Mouse (Mus musculus) MEL (cell line): ENCODE data around the gene Pcbp2. TPM values are rescaled to one million over a fixed set of nuclear protein-coding genes. Genes with fewer than 3 reads are reported as not detected.

Experiments used
- DNase-seq: peaks from one replicate; pipeline ENCODE4 v3.0.0; 2011; ENCODE audit warnings: low read depth, low spot score
- H3K27ac ChIP-seq: 2 replicates; pipeline ENCODE4 v1.5.1; 2012; ENCODE audit warnings: low read depth, mild to moderate bottlenecking, control low read depth, low read length, moderate library complexity; ENCODE audit not compliant: control insufficient read depth
- H3K27me3 ChIP-seq, 2 experiments: fragments of 150-350 bp in 1 of 2; sonication (generic) in 1 of 2; 2 replicates each; pipeline ENCODE4 v1.6.1; 2012; ENCODE audit warnings: low read length in 2 of 2, mild to moderate bottlenecking in 2 of 2, improper control_type of control experiment in 1 of 2, moderate library complexity in 1 of 2; ENCODE audit not compliant: insufficient read depth in 2 of 2, control insufficient read depth in 1 of 2
- H3K36me3 ChIP-seq, 2 experiments: 2 replicates each; pipeline ENCODE4 v1.6.1; 2012 to 2014; ENCODE audit warnings: low read length in 2 of 2, improper control_type of control experiment in 1 of 2, inconsistent platforms in 1 of 2, mild to moderate bottlenecking in 1 of 2; ENCODE audit not compliant: insufficient read depth in 2 of 2, control insufficient read depth in 1 of 2
- H3K4me1 ChIP-seq, 2 experiments: fragments of 150-350 bp in 1 of 2; sonication (generic) in 1 of 2; 2 replicates each; pipeline ENCODE4 v1.6.1; 2012; ENCODE audit warnings: low read length in 2 of 2, improper control_type of control experiment in 1 of 2, mild to moderate bottlenecking in 1 of 2; ENCODE audit not compliant: insufficient read depth in 2 of 2, control insufficient read depth in 1 of 2
- H3K4me3 ChIP-seq, 2 experiments: fragments of 150-350 bp in 1 of 2; sonication (generic) in 1 of 2; 2 replicates each; pipeline ENCODE4 v1.5.1; 2012; ENCODE audit warnings: low read depth in 2 of 2, low read length in 2 of 2, mild to moderate bottlenecking in 2 of 2, moderate library complexity in 2 of 2, control low read depth in 1 of 2, improper control_type of control experiment in 1 of 2; ENCODE audit not compliant: control insufficient read depth in 1 of 2, insufficient read depth in 1 of 2
- H3K79me2 ChIP-seq: 2 replicates; pipeline ENCODE4 v1.6.1; 2012; ENCODE audit warnings: mild to moderate bottlenecking, low read length, moderate library complexity; ENCODE audit not compliant: control insufficient read depth, poor library complexity, insufficient read depth
- H3K9ac ChIP-seq: 2 replicates; pipeline ENCODE4 v1.6.1; 2012; ENCODE audit warnings: low read depth, mild to moderate bottlenecking, control low read depth, low read length, moderate library complexity; ENCODE audit not compliant: control insufficient read depth, poor library complexity, severe bottlenecking
- H3K9me3 ChIP-seq: fragments of 150-350 bp; sonication (generic); replicated peaks from 2 replicates; pipeline ENCODE4 v1.6.1; 2012; ENCODE audit warnings: mild to moderate bottlenecking, low read length, improper control_type of control experiment, moderate library complexity; ENCODE audit not compliant: insufficient read depth
- CHD1 ChIP-seq: IDR thresholded peaks from 2 replicates; pipeline ENCODE4 v1.6.1; 2012; ENCODE audit warnings: low read depth, mild to moderate bottlenecking, inconsistent platforms, low read length, improper control_type of control experiment
- ETS1 ChIP-seq: IDR thresholded peaks from 2 replicates; pipeline ENCODE4 v1.6.1; 2012; ENCODE audit warnings: low read depth, mild to moderate bottlenecking, inconsistent platforms, low read length, improper control_type of control experiment, moderate library complexity
- JUND ChIP-seq: IDR thresholded peaks from 2 replicates; pipeline ENCODE4 v1.6.1; 2011; ENCODE audit warnings: low read depth, mild to moderate bottlenecking, improper control_type of control experiment, low read length
- MAFK ChIP-seq: IDR thresholded peaks from 2 replicates; pipeline ENCODE4 v1.6.1; 2011; ENCODE audit warnings: low read depth, mild to moderate bottlenecking, low read length, improper control_type of control experiment, borderline replicate concordance
- MEF2A ChIP-seq: IDR thresholded peaks from 2 replicates; pipeline ENCODE4 v1.6.1; 2014; ENCODE audit warnings: low read depth, mild to moderate bottlenecking, inconsistent platforms, low read length, improper control_type of control experiment; ENCODE audit not compliant: poor library complexity, insufficient replicate concordance, severe bottlenecking; ENCODE audit errors: extremely low read depth
- MXI1 ChIP-seq: IDR thresholded peaks from 2 replicates; pipeline ENCODE4 v1.6.1; 2011; ENCODE audit warnings: mild to moderate bottlenecking, low read depth, low read length, improper control_type of control experiment
- POLR2A ChIP-seq, 2 experiments: IDR thresholded peaks; 2 replicates each; pipeline ENCODE4 v1.6.1; 2011 to 2012; ENCODE audit warnings: low read length in 2 of 2, mild to moderate bottlenecking in 2 of 2, control low read depth in 1 of 2, improper control_type of control experiment in 1 of 2, low read depth in 1 of 2, moderate library complexity in 1 of 2; ENCODE audit not compliant: control insufficient read depth in 1 of 2, insufficient read depth in 1 of 2, poor library complexity in 1 of 2
- ZNF384 ChIP-seq: IDR thresholded peaks from 2 replicates; pipeline ENCODE4 v1.6.1; 2012; ENCODE audit warnings: low read depth, mild to moderate bottlenecking, inconsistent platforms, low read length, improper control_type of control experiment
- polyA plus RNA-seq, 2 experiments: library from polyadenylated mRNA; stranded (reverse) in 1 of 2; unstranded in 1 of 2; fragments of >175 nt in 1 of 2; fragments of >200 nt in 1 of 2; gene quantifications; 2 replicates each; pipeline versions ENCODE4 v1.2.1 to v1.2.4; 2012; ENCODE audit warnings: low replicate concordance in 2 of 2, low read depth in 1 of 2; ENCODE audit not compliant: insufficient read length in 2 of 2, insufficient read depth in 1 of 2, missing spikeins in 1 of 2
- total RNA-seq: library from RNA; depleted of rRNA; stranded (reverse); fragments of 300-350 nt; gene quantifications from 2 replicates; pipeline ENCODE4 v1.2.3, GENCODE M21; 2012; rRNA removed

The Pcbp2 gene
- total and polyA plus RNA-seq, 3 experiments = 359 to 2,091 (median 977) TPM

DNA sequence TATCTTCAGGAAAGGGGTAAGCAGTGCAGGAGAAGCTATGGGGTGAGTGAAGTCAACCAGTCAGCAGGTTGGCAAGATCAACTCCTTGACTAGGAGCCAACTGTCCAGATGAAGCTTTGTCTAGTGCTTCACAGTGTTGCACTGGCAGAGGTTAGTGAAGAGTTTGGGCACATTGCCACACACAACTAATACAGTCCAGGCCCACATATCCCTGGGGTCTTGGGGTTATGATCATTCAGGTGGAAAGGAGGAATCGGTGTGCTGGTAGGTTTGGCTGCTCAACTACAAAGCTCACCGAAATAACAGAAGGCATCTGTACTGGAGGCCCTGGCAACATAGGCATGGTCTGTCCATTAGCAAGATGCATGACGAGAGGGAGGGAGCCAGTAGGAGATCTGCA lies 77.1 kb downstream of the Pcbp2 start:
- TF ChIP-seq ZNF384 (no peak), POLR2A (IDR thresholded peaks at IDR 0.05; ENCODE audit: control insufficient read depth in 1 of 2, insufficient read depth in 1 of 2, low read depth in 1 of 2, low read length in 2 of 2, poor library complexity in 1 of 2) (no peak), MAFK (no peak), ETS1 (no peak), MEF2A (no peak), JUND (no peak), MXI1 (no peak), CHD1 (no peak)
- H3K9ac ChIP-seq = no peak overlapping the region
- DNase-seq = no peak
- H3K36me3 ChIP-seq = peaks cover 0 to 32% of the 10 kb centered on the region in 2 experiments; a peak in 2 of 4 replicates
- no peaks in the 10 kb centered on the region for H3K27me3 ChIP-seq
- no peaks in the 10 kb centered on the region for H3K9me3 ChIP-seq
- H3K4me3 ChIP-seq = no peak overlapping the region
- H3K27ac ChIP-seq = no peak overlapping the region
- no peaks in the 10 kb centered on the region for H3K4me1 ChIP-seq
- no peaks in the 10 kb centered on the region for H3K79me2 ChIP-seq

Other genes with a start within 250 kb of the Pcbp2 start
- gene Itgb7, start 238.6 kb upstream of the Pcbp2 start, total RNA-seq = 7.4 TPM in 2 replicates
- 10 to 100 TPM in 1 of 2 experiments, not detected in 1; 15.2 TPM for gene Itgb7, start 238.6 kb upstream of the Pcbp2 start, polyA plus RNA-seq
- 0.39 and 0.59 TPM in 2 replicates for gene Rarg, start 213.0 kb upstream of the Pcbp2 start, total RNA-seq
- gene Rarg, start 213.0 kb upstream of the Pcbp2 start, polyA plus RNA-seq = 1 to 10 TPM in 1 of 2 experiments, not detected in 1; 5.8 TPM
- not detected in 2 replicates for gene Gm9918, start 200.0 kb upstream of the Pcbp2 start, total RNA-seq
- under 1 TPM in 1 of 2 experiments, not detected in 1; 0.04 TPM for gene Gm9918, start 200.0 kb upstream of the Pcbp2 start, polyA plus RNA-seq
- 49.7 and 56.3 TPM in 2 replicates for gene Mfsd5, start 191.1 kb upstream of the Pcbp2 start, total RNA-seq
- gene Mfsd5, start 191.1 kb upstream of the Pcbp2 start, polyA plus RNA-seq = 100 to 1,000 TPM in 1 of 2 experiments, 10 to 100 TPM in 1; 83.6 to 115 TPM
- gene Espl1, start 174.3 kb upstream of the Pcbp2 start, total RNA-seq = 49.8 and 52.5 TPM in 2 replicates
- 100 to 1,000 TPM in 1 of 2 experiments, 10 to 100 TPM in 1; 94.1 to 142 TPM for gene Espl1, start 174.3 kb upstream of the Pcbp2 start, polyA plus RNA-seq
- 290 and 302 TPM in 2 replicates for gene Pfdn5, start 144.4 kb upstream of the Pcbp2 start, total RNA-seq
- 1,000 to 10,000 TPM in 1 of 2 experiments, 100 to 1,000 TPM in 1; 465 to 7,439 TPM for gene Pfdn5, start 144.4 kb upstream of the Pcbp2 start, polyA plus RNA-seq
- 126 and 140 TPM in 2 replicates for gene Myg1, start 138.8 kb upstream of the Pcbp2 start, total RNA-seq
- gene Myg1, start 138.8 kb upstream of the Pcbp2 start, polyA plus RNA-seq = 100 to 1,000 TPM; 135 to 292 TPM
- gene Aaas, start 119.8 kb upstream of the Pcbp2 start, total RNA-seq = 48.7 and 61.5 TPM in 2 replicates
- 100 to 1,000 TPM in 1 of 2 experiments, not detected in 1; 205 TPM for gene Aaas, start 119.8 kb upstream of the Pcbp2 start, polyA plus RNA-seq
- not detected in 2 replicates for gene Sp7, start 103.4 kb upstream of the Pcbp2 start, total RNA-seq
- not detected for gene Sp7, start 103.4 kb upstream of the Pcbp2 start, polyA plus RNA-seq
- gene Sp1, start 64.4 kb upstream of the Pcbp2 start, total RNA-seq = 16.3 and 22.0 TPM in 2 replicates
- gene Sp1, start 64.4 kb upstream of the Pcbp2 start, polyA plus RNA-seq = 10 to 100 TPM; 47.2 to 92.3 TPM
- 6.9 and 8.0 TPM in 2 replicates for gene Amhr2, start 25.2 kb upstream of the Pcbp2 start, total RNA-seq
- 10 to 100 TPM in 1 of 2 experiments, not detected in 1; 22.7 TPM for gene Amhr2, start 25.2 kb upstream of the Pcbp2 start, polyA plus RNA-seq
- 15.2 and 17.3 TPM in 2 replicates for gene Prr13, start 11.5 kb upstream of the Pcbp2 start, total RNA-seq
- 10 to 100 TPM in 1 of 2 experiments, not detected in 1; 73.3 TPM for gene Prr13, start 11.5 kb upstream of the Pcbp2 start, polyA plus RNA-seq
- gene Gm10337, start 33.2 kb downstream of the Pcbp2 start, total RNA-seq = not detected in 2 replicates
- not detected for gene Gm10337, start 33.2 kb downstream of the Pcbp2 start, polyA plus RNA-seq
- gene Map3k12, start 46.5 kb downstream of the Pcbp2 start, total RNA-seq = 1.7 and 2.0 TPM in 2 replicates
- 1 to 10 TPM in 1 of 2 experiments, not detected in 1; 2.8 TPM for gene Map3k12, start 46.5 kb downstream of the Pcbp2 start, polyA plus RNA-seq
- gene Tarbp2, start 47.7 kb downstream of the Pcbp2 start, total RNA-seq = 135 and 155 TPM in 2 replicates
- 100 to 1,000 TPM in 1 of 2 experiments, not detected in 1; 182 TPM for gene Tarbp2, start 47.7 kb downstream of the Pcbp2 start, polyA plus RNA-seq
- 0.85 and 1.8 TPM in 2 replicates for gene Npff, start 54.4 kb downstream of the Pcbp2 start, total RNA-seq
- gene Npff, start 54.4 kb downstream of the Pcbp2 start, polyA plus RNA-seq = 1 to 10 TPM in 1 of 2 experiments, not detected in 1; 5.5 TPM
- gene Gm28047, start 154.5 kb downstream of the Pcbp2 start, total RNA-seq = 0.20 TPM in 1 of 2 replicates, not detected in the other
- gene Gm28047, start 154.5 kb downstream of the Pcbp2 start, polyA plus RNA-seq = under 1 TPM in 1 of 2 experiments, not detected in 1; 0.52 TPM
- 10.4 and 12.8 TPM in 2 replicates for gene Atf7, start 154.9 kb downstream of the Pcbp2 start, total RNA-seq
- 10 to 100 TPM in 1 of 2 experiments, not detected in 1; 49.6 TPM for gene Atf7, start 154.9 kb downstream of the Pcbp2 start, polyA plus RNA-seq
- 513 and 583 TPM in 2 replicates for gene Atp5g2, start 201.8 kb downstream of the Pcbp2 start, total RNA-seq
- gene Atp5g2, start 201.8 kb downstream of the Pcbp2 start, polyA plus RNA-seq = 10 to 100 TPM in 1 of 2 experiments, not detected in 1; 59.4 TPM